Mouse (Mus musculus) kidney, embryonic 14.5 days (tissue): ENCODE results near the gene Fam120b. TPM values are rescaled to one million over a fixed set of nuclear protein-coding genes. Genes with fewer than 3 reads are reported as not detected.

Experiments used
- ATAC-seq: fragments of 200-750 bp; cut with Nextera tagmentation; 2 replicates; pipeline ENCODE4 v1.8.0; 2017; ENCODE audit warnings: moderate number of reproducible peaks, mild to moderate bottlenecking, moderate TSS enrichment, moderate library complexity; ENCODE audit not compliant: low FRiP score, low TSS enrichment
- H3K27ac ChIP-seq: fragments of 300-500 bp; sonication (generic); 2 replicates; pipeline ENCODE4 v1.5.1; 2014; ENCODE audit warnings: low read depth, mild to moderate bottlenecking, low read length, moderate library complexity, mixed read lengths
- H3K27me3 ChIP-seq: fragments of 300-500 bp; sonication (generic); 2 replicates; pipeline ENCODE4 v1.6.1; 2014; ENCODE audit warnings: mild to moderate bottlenecking, low read length; ENCODE audit not compliant: control insufficient read depth, insufficient read depth
- H3K36me3 ChIP-seq: fragments of 300-500 bp; sonication (generic); 2 replicates; pipeline ENCODE4 v1.6.1; 2014; ENCODE audit warnings: low read length, mixed read lengths; ENCODE audit not compliant: control insufficient read depth, insufficient read depth
- H3K4me1 ChIP-seq: fragments of 300-500 bp; sonication (generic); 2 replicates; pipeline ENCODE4 v1.6.1; 2014; ENCODE audit warnings: low read length, mixed read lengths; ENCODE audit not compliant: control insufficient read depth, insufficient read depth
- H3K4me2 ChIP-seq: fragments of 300-500 bp; sonication (generic); replicated peaks from 2 replicates; pipeline ENCODE4 v1.6.1; 2014; ENCODE audit warnings: low read depth, mild to moderate bottlenecking, low read length
- H3K4me3 ChIP-seq: fragments of 300-500 bp; sonication (generic); 2 replicates; pipeline ENCODE4 v1.5.1; 2014; ENCODE audit warnings: mild to moderate bottlenecking, low read length
- H3K9ac ChIP-seq: fragments of 300-500 bp; sonication (generic); 2 replicates; pipeline ENCODE4 v1.6.1; 2014; ENCODE audit warnings: low read depth, mild to moderate bottlenecking, low read length, moderate library complexity
- H3K9me3 ChIP-seq: fragments of 300-500 bp; sonication (generic); 2 replicates; pipeline ENCODE4 v1.6.1; 2016; ENCODE audit warnings: low read length; ENCODE audit not compliant: control insufficient read depth
- WGBS: fragments of 180-500 bp; shearing (Covaris S2); extraction: QIAGEN DNeasy Blood & Tissue Kit; methylation state at CpG from one replicate; pipeline ENCODE4 v1.1.7; 2014; 5-methylcytosine and 5-hydroxymethylcytosine counted together
- polyA plus RNA-seq: library from polyadenylated mRNA; unstranded; fragments of >200 nt; fragmentation: Nextera tagmentation; extraction: Ambion mirVana; gene quantifications from 2 replicates; pipeline ENCODE4 v1.2.1, GENCODE M21; 2014

Gene Fam120b
- polyA plus RNA-seq, 1 experiment from 2014 or later = 29.4 TPM

- no peaks in the 10 kb centered on the region for H3K9me3 ChIP-seq
- WGBS = 92% methylated on average over 9 of the region's 9 CpGs
- H3K4me1 ChIP-seq = no peaks in the 10 kb centered on the region
- no peak for ATAC-seq
- H3K4me2 ChIP-seq = no peak overlapping the region
- no peaks in the 10 kb centered on the region for H3K27me3 ChIP-seq
- no peak overlapping the region for H3K27ac ChIP-seq
- H3K36me3 ChIP-seq = peaks cover 76% of the 10 kb centered on the region
- no peak overlapping the region for H3K9ac ChIP-seq
- no peak overlapping the region for H3K4me3 ChIP-seq
Measured at GRCm38 (mm10) chr17:15422666-15423065, 26.7 kb downstream of the Fam120b start.

GRCm38 (mm10) chr17:15423080-15423765 is 27.2 kb downstream of the Fam120b start:
- Histone ChIP-seq H3K4me3 (no peak overlapping the region), H3K27ac (no peak overlapping the region), H3K36me3 (peaks cover 76% of the 10 kb centered on the region), H3K4me1 (no peaks in the 10 kb centered on the region), H3K9ac (no peak overlapping the region), H3K9me3 (no peaks in the 10 kb centered on the region), H3K27me3 (no peaks in the 10 kb centered on the region), H3K4me2 (no peak overlapping the region)
- no peak for ATAC-seq
- 47% methylated on average over 8 of the region's 8 CpGs for WGBS

GRCm38 (mm10) chr17:15425931-15426330 is 29.9 kb downstream of the Fam120b start:
- no peaks in the 10 kb centered on the region for H3K4me1 ChIP-seq
- no peak overlapping the region for H3K4me2 ChIP-seq
- H3K4me3 ChIP-seq = no peak overlapping the region
- H3K36me3 ChIP-seq = peaks cover 79% of the 10 kb centered on the region
- H3K9ac ChIP-seq = no peak overlapping the region
- H3K27ac ChIP-seq = no peak overlapping the region
- WGBS = 51% methylated on average over 3 of the region's 3 CpGs
- ATAC-seq = no peak
- H3K27me3 ChIP-seq = no peaks in the 10 kb centered on the region
- H3K9me3 ChIP-seq = no peaks in the 10 kb centered on the region

- H3K36me3 ChIP-seq = peaks cover 67% of the 10 kb centered on the region
- WGBS = 82% methylated on average over 6 of the region's 6 CpGs
- ATAC-seq = no peak
Measured at GRCm38 (mm10) chr17:15429451-15429850, 33.4 kb downstream of the Fam120b start.

GRCm38 (mm10) chr17:15429937-15430336 is 33.9 kb downstream of the Fam120b start:
- Histone ChIP-seq H3K27me3 (no peaks in the 10 kb centered on the region), H3K27ac (no peak overlapping the region), H3K4me2 (no peak overlapping the region), H3K36me3 (peaks cover 65% of the 10 kb centered on the region), H3K9me3 (no peaks in the 10 kb centered on the region), H3K4me3 (no peak overlapping the region), H3K9ac (no peak overlapping the region), H3K4me1 (no peaks in the 10 kb centered on the region)
- no peak for ATAC-seq
- WGBS = 35% methylated on average over 1 of the region's 1 CpGs

More at GRCm38 (mm10) chr17:15429451-15429850, 33.4 kb downstream of the Fam120b start:
- Histone ChIP-seq H3K4me3 (no peak overlapping the region), H3K27me3 (no peaks in the 10 kb centered on the region), H3K4me1 (no peaks in the 10 kb centered on the region), H3K9me3 (no peaks in the 10 kb centered on the region), H3K4me2 (no peak overlapping the region), H3K27ac (no peak overlapping the region), H3K9ac (no peak overlapping the region)

GRCm38 (mm10) chr17:15431021-15431514 is 35.1 kb downstream of the Fam120b start:
- Histone ChIP-seq H3K4me3 (no peak overlapping the region), H3K4me1 (no peaks in the 10 kb centered on the region), H3K36me3 (peaks cover 54% of the 10 kb centered on the region), H3K9me3 (no peaks in the 10 kb centered on the region), H3K27ac (no peak overlapping the region), H3K27me3 (no peaks in the 10 kb centered on the region), H3K4me2 (no peak overlapping the region), H3K9ac (no peak overlapping the region)
- no peak for ATAC-seq
- WGBS = 55% methylated on average over 5 of the region's 5 CpGs

- ATAC-seq = no peak
- H3K36me3 ChIP-seq = peaks cover 51% of the 10 kb centered on the region
- no peak overlapping the region for H3K4me3 ChIP-seq
- H3K4me1 ChIP-seq = no peaks in the 10 kb centered on the region
- H3K27ac ChIP-seq = no peak overlapping the region
- 93% methylated on average over 4 of the region's 4 CpGs for WGBS
- H3K4me2 ChIP-seq = no peak overlapping the region
- H3K9me3 ChIP-seq = no peaks in the 10 kb centered on the region
- H3K9ac ChIP-seq = no peak overlapping the region
- no peaks in the 10 kb centered on the region for H3K27me3 ChIP-seq
Measured at GRCm38 (mm10) chr17:15431551-15431950, 35.5 kb downstream of the Fam120b start.

- Histone ChIP-seq H3K9ac (no peak overlapping the region), H3K9me3 (no peaks in the 10 kb centered on the region), H3K4me2 (no peak overlapping the region), H3K4me3 (no peak overlapping the region), H3K4me1 (no peaks in the 10 kb centered on the region), H3K27ac (no peak overlapping the region), H3K36me3 (peaks cover 46% of the 10 kb centered on the region), H3K27me3 (no peaks in the 10 kb centered on the region)
- no peak for ATAC-seq
- 72% methylated on average over 3 of the region's 3 CpGs for WGBS
Measured at GRCm38 (mm10) chr17:15432036-15432435, 36.0 kb downstream of the Fam120b start.

GRCm38 (mm10) chr17:15434748-15435147 is 38.7 kb downstream of the Fam120b start:
- H3K36me3 ChIP-seq = peaks cover 23% of the 10 kb centered on the region
- no peak overlapping the region for H3K4me2 ChIP-seq
- no peak overlapping the region for H3K27ac ChIP-seq
- ATAC-seq = no peak
- peaks cover under 1% of the 10 kb centered on the region; the same call in 1 of the 2 replicates for H3K4me1 ChIP-seq
- H3K9me3 ChIP-seq = no peaks in the 10 kb centered on the region
- WGBS = 75% methylated on average over 3 of the region's 3 CpGs
- H3K4me3 ChIP-seq = no peak overlapping the region
- no peak overlapping the region for H3K9ac ChIP-seq
- H3K27me3 ChIP-seq = no peaks in the 10 kb centered on the region
